Mouse (Mus musculus) stomach, embryonic 14.5 days (tissue): Measurements from ENCODE around the gene Nmnat2. TPM values are rescaled to one million over a fixed set of nuclear protein-coding genes. Genes with fewer than 3 reads are reported as not detected.

ENCODE experiments used
- ATAC-seq: fragments of 200-750 bp; cut with Nextera tagmentation; 2 replicates; pipeline ENCODE4 v1.8.0; 2017; ENCODE audit warnings: low read depth, moderate TSS enrichment; ENCODE audit not compliant: insufficient number of reproducible peaks, insufficient read depth, low FRiP score
- H3K27ac ChIP-seq: fragments of 300-500 bp; sonication (generic); 2 replicates; pipeline ENCODE4 v1.5.1; 2014; ENCODE audit warnings: mild to moderate bottlenecking, low read length, moderate library complexity, mixed read lengths
- H3K27me3 ChIP-seq: fragments of 300-500 bp; sonication (generic); 2 replicates; pipeline ENCODE4 v1.6.1; 2014; ENCODE audit warnings: low read length, control low read depth, mixed read lengths; ENCODE audit not compliant: control insufficient read depth, insufficient read depth
- H3K36me3 ChIP-seq: fragments of 300-500 bp; sonication (generic); 2 replicates; pipeline ENCODE4 v1.6.1; 2014; ENCODE audit warnings: mild to moderate bottlenecking, control low read depth, low read length, moderate library complexity, mixed read lengths; ENCODE audit not compliant: control insufficient read depth, insufficient read depth
- H3K4me1 ChIP-seq: fragments of 300-500 bp; sonication (generic); 2 replicates; pipeline ENCODE4 v1.6.1; 2014; ENCODE audit warnings: low read length, control low read depth, mixed read lengths; ENCODE audit not compliant: control insufficient read depth, insufficient read depth
- H3K4me2 ChIP-seq: fragments of 300-500 bp; sonication (generic); replicated peaks from 2 replicates; pipeline ENCODE4 v1.6.1; 2014; ENCODE audit warnings: low read depth, low read length, control low read depth
- H3K4me3 ChIP-seq: fragments of 300-500 bp; sonication (generic); 2 replicates; pipeline ENCODE4 v1.5.1; 2014; ENCODE audit warnings: low read depth, low read length, control low read depth
- H3K9ac ChIP-seq: fragments of 300-500 bp; sonication (generic); replicated peaks from 2 replicates; pipeline ENCODE4 v1.6.1; 2014; ENCODE audit warnings: low read depth, mild to moderate bottlenecking, control low read depth, low read length, moderate library complexity, mixed read lengths
- H3K9me3 ChIP-seq: fragments of 300-500 bp; sonication (generic); 2 replicates; pipeline ENCODE4 v1.6.1; 2016; ENCODE audit warnings: low read depth, low read length, control low read depth; ENCODE audit not compliant: control insufficient read depth
- WGBS: fragments of 180-500 bp; shearing (Covaris S2); extraction: QIAGEN DNeasy Blood & Tissue Kit; methylation state at CpG from one replicate; pipeline ENCODE4 v1.1.7; 2014; 5-methylcytosine and 5-hydroxymethylcytosine counted together
- polyA plus RNA-seq: library from polyadenylated mRNA; unstranded; fragments of >200 nt; fragmentation: Nextera tagmentation; extraction: Ambion mirVana; gene quantifications from 2 replicates; pipeline ENCODE4 v1.2.1, GENCODE M21; 2014

The Nmnat2 gene
- polyA plus RNA-seq, 1 experiment from 2014 or later, result 3.8 TPM

DNA sequence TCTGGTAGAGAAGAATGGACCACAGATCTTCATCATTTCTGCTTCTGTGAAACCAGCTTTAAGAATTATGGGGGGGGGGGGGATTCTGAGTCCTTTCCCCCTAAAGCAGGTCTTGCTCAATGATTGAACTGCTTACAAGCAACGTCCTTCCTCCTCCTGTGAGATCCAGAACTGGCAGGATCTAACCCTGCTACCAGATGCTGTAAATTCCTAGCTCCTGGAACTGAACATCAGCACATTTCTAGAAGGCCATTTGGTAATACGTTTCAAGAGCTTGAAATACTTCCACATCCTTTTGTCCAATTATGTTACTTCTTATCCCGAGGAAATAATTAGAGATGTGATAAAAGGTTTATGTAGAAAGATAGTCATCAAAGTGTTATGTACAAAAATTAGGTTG lies 155.0 kb downstream of the Nmnat2 start:
- no peaks in the 10 kb centered on the region for H3K4me1 ChIP-seq
- WGBS, result 59% methylated on average over 3 of the region's 3 CpGs
- no peak overlapping the region for H3K27ac ChIP-seq
- H3K9me3 ChIP-seq, result no peaks in the 10 kb centered on the region
- ATAC-seq, result no peak
- no peak overlapping the region for H3K4me2 ChIP-seq
- H3K9ac ChIP-seq, result no peak overlapping the region
- no peak overlapping the region for H3K4me3 ChIP-seq
- no peaks in the 10 kb centered on the region for H3K36me3 ChIP-seq
- H3K27me3 ChIP-seq, result no peaks in the 10 kb centered on the region

- no peak overlapping the region for H3K4me3 ChIP-seq
- no peaks in the 10 kb centered on the region for H3K27me3 ChIP-seq
- no peaks in the 10 kb centered on the region for H3K36me3 ChIP-seq
- H3K4me1 ChIP-seq, result no peaks in the 10 kb centered on the region
- ATAC-seq, result no peak
- 60% methylated on average over 4 of the region's 4 CpGs for WGBS
- no peak overlapping the region for H3K9ac ChIP-seq
- no peaks in the 10 kb centered on the region for H3K9me3 ChIP-seq
- H3K27ac ChIP-seq, result no peak overlapping the region
- H3K4me2 ChIP-seq, result no peak overlapping the region
Observed at GRCm38 (mm10) chr1:153111596-153111995, 156.8 kb downstream of the Nmnat2 start.

GRCm38 (mm10) chr1:153115315-153115714 lies 160.5 kb downstream of the Nmnat2 start:
- H3K4me3 ChIP-seq, result no peak overlapping the region
- no peak for ATAC-seq

DNA sequence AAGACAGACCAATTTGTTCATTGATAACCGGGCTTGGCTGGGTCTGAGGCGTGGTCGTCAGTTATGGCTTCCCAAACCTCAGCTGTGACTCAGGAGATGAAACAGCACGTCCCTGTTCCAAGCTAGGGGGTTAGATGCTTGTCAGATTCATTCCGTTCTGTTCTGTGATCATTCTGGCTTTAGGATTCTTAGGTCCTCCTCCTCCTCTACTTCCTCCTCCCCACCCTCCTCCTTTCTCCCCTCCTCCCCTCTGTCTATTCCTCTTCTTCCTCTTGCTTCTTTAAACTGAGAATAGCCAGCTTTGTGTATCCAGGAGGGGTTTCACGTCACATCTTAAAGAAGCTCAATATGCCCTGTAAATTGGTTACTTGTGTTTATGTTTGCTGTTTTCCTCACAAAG lies 165.8 kb downstream of the Nmnat2 start:
- Histone ChIP-seq H3K9ac (no peak overlapping the region), H3K36me3 (no peaks in the 10 kb centered on the region), H3K4me2 (no peak overlapping the region), H3K4me3 (no peak overlapping the region), H3K4me1 (no peaks in the 10 kb centered on the region), H3K27me3 (no peaks in the 10 kb centered on the region), H3K9me3 (no peaks in the 10 kb centered on the region), H3K27ac (no peak overlapping the region)
- ATAC-seq, result no peak
- 69% methylated on average over 6 of the region's 6 CpGs for WGBS

More at GRCm38 (mm10) chr1:153115315-153115714, 160.5 kb downstream of the Nmnat2 start:
- no peak overlapping the region for H3K4me2 ChIP-seq
- H3K9ac ChIP-seq, result no peak overlapping the region
- H3K27ac ChIP-seq, result no peak overlapping the region
- no peaks in the 10 kb centered on the region for H3K4me1 ChIP-seq
- H3K36me3 ChIP-seq, result no peaks in the 10 kb centered on the region
- no peaks in the 10 kb centered on the region for H3K9me3 ChIP-seq
- WGBS, result 82% methylated on average over 8 of the region's 8 CpGs
- no peaks in the 10 kb centered on the region for H3K27me3 ChIP-seq

DNA sequence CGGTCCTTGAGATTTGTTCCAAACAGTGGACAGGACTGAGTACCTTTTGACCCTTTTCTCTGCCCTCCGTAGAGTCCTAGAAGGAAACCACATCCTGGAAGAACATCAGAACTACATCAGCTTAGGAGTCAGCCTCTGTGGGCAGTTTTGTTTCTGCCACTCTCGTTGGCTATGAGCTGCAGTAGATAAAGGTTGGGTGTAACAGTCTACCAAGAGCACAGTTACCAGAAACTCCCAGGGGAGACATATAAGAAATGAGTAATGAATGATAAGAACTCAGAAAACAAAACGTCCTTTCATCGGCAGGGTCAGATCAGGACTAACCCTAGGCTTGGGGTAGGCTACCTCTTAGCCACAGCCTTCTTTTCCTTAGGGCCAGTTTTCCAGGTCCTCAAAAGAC lies 166.5 kb downstream of the Nmnat2 start:
- no peak overlapping the region for H3K4me2 ChIP-seq

DNA sequence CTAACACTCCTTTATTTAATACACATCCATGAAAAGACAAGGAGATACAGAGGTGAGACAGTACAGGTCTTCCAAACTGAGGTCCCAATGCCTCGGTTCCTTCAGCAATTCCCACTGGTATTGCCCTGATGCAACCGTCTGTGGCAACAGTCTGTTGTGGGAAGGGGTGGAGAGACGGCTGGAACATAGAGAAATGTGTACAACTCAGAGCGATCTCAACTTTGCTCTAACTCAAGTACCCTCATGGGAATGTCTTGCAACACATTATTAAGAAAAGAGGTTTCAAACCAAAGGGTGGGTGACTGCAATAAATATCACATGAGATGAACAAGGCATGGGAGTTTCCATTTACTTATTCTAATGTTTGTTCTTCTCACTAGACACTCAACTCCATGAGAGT lies 168.0 kb downstream of the Nmnat2 start:
- WGBS, result 87% methylated on average over 4 of the region's 4 CpGs
- Histone ChIP-seq H3K27me3 (no peaks in the 10 kb centered on the region), H3K9ac (no peak overlapping the region), H3K36me3 (no peaks in the 10 kb centered on the region), H3K27ac (no peak overlapping the region), H3K9me3 (no peaks in the 10 kb centered on the region), H3K4me3 (no peak overlapping the region), H3K4me1 (no peaks in the 10 kb centered on the region), H3K4me2 (no peak overlapping the region)
- no peak for ATAC-seq

More for the DNA sequence above, 166.5 kb downstream of the Nmnat2 start:
- no peak overlapping the region for H3K27ac ChIP-seq
- H3K27me3 ChIP-seq, result no peaks in the 10 kb centered on the region
- 67% methylated on average over 5 of the region's 5 CpGs for WGBS
- no peak for ATAC-seq
- no peak overlapping the region for H3K9ac ChIP-seq
- no peaks in the 10 kb centered on the region for H3K4me1 ChIP-seq
- no peaks in the 10 kb centered on the region for H3K9me3 ChIP-seq
- no peak overlapping the region for H3K4me3 ChIP-seq
- H3K36me3 ChIP-seq, result no peaks in the 10 kb centered on the region

DNA sequence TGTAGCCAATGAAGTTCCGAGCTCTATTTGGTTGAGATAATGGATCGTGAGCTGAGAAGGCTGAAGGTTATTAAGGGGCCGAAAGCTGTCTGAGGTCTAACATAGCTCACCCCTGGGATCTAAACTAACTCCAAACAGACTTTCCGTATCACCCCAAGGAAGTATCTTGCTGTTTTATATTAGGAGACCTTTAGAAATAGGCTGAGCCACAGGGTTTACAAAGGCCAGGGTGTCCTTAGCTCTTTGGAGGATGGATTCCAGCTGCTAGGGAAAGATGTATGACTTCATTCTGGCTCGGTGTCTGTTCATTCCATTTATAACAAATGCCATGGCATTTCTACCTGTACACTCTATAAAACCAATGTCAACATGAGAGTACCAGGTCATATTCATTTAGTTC lies 169.7 kb downstream of the Nmnat2 start:
- no peak overlapping the region for H3K4me3 ChIP-seq
- no peaks in the 10 kb centered on the region for H3K4me1 ChIP-seq
- no peaks in the 10 kb centered on the region for H3K9me3 ChIP-seq
- ATAC-seq, result no peak
- H3K4me2 ChIP-seq, result no peak overlapping the region
- 48% methylated on average over 5 of the region's 5 CpGs for WGBS
- no peaks in the 10 kb centered on the region for H3K27me3 ChIP-seq
- H3K27ac ChIP-seq, result no peak overlapping the region
- no peaks in the 10 kb centered on the region for H3K36me3 ChIP-seq
- H3K9ac ChIP-seq, result no peak overlapping the region

- no peaks in the 10 kb centered on the region for H3K27me3 ChIP-seq
- 67% methylated on average over 8 of the region's 8 CpGs for WGBS
- H3K36me3 ChIP-seq, result no peaks in the 10 kb centered on the region
- no peak overlapping the region; the same call in 1 of the 2 replicates for H3K27ac ChIP-seq
- H3K9ac ChIP-seq, result no peak overlapping the region
- H3K4me2 ChIP-seq, result no peak overlapping the region
- ATAC-seq, result no peak
- H3K4me1 ChIP-seq, result no peaks in the 10 kb centered on the region
- no peaks in the 10 kb centered on the region for H3K9me3 ChIP-seq
- H3K4me3 ChIP-seq, result no peak overlapping the region
Observed at GRCm38 (mm10) chr1:153125287-153126275, 170.8 kb downstream of the Nmnat2 start.
